Mouse (Mus musculus) stomach, postnatal 0 days (tissue): Measurements from ENCODE around the gene Ankrd1.

Experiments
- CTCF ChIP-seq: IDR thresholded peaks from 2 replicates; pipeline ENCODE4 v1.5.1; 2016; ENCODE audit warnings: antibody characterized with exemption, low read depth, mild to moderate bottlenecking, moderate library complexity
- EP300 ChIP-seq: optimal IDR thresholded peaks from 2 replicates; pipeline ENCODE3; 2016; ENCODE audit warnings: antibody characterized with exemption

GRCm38 (mm10) chr19:36082606-36083261 lies 37.2 kb downstream of the Ankrd1 start:
- peak; percentile 85 for TF ChIP-seq CTCF
- TF ChIP-seq EP300, result no peak
